Mouse (Mus musculus): ENCODE results near the gene Mrps18a.

GRCm38 (mm10) chr17:46086341-46086870, 24.4 kb upstream of the Mrps18a start:
- TF ChIP-seq FLI1 (IDR thresholded peaks at IDR 0.05; ENCODE audit: low read length) (no peak), GATA1 (IDR thresholded peaks at IDR 0.05; ENCODE audit: borderline replicate concordance, low read length) (no peak)

Measured in megakaryocyte, embryonic 14.5 days (primary cell).